Mouse (Mus musculus): ENCODE measurements at regions not wholly inside any gene's neighbourhood (a gene's known extent, or its start where the extent isn't known, plus 50 kb on each side); places are given as distances from the start of the nearest gene placed in this dataset.

- TF ChIP-seq POLR2A (IDR thresholded peaks at IDR 0.05; ENCODE audit: extremely low read depth, insufficient read depth, low read length): no peak
- TF ChIP-seq CTCF (IDR thresholded peaks at IDR 0.05; ENCODE audit: extremely low read depth, insufficient read depth, low read length): no peak
Measured at GRCm38 (mm10) chr11:114379411-114379824, 288.9 kb upstream of the Rpl38 start.
